Mouse (Mus musculus) stomach, postnatal 0 days (tissue): ENCODE data around the gene Lrrc57.

ENCODE experiments used
- CTCF ChIP-seq: IDR thresholded peaks from 2 replicates; pipeline ENCODE4 v1.5.1; 2016; ENCODE audit warnings: antibody characterized with exemption, low read depth, mild to moderate bottlenecking, moderate library complexity
- EP300 ChIP-seq: optimal IDR thresholded peaks from 2 replicates; pipeline ENCODE3; 2016; ENCODE audit warnings: antibody characterized with exemption

- no peak for TF ChIP-seq CTCF
- no peak for TF ChIP-seq EP300
Observed at GRCm38 (mm10) chr2:120599506-120599905, 9.8 kb downstream of the Lrrc57 start.
